Mouse (Mus musculus): ENCODE results near the gene Nabp2. TPM values are rescaled to one million over a fixed set of nuclear protein-coding genes. Genes with fewer than 3 reads are reported as not detected.

Gene Nabp2
- total RNA-seq, 1 experiment = 25.3 TPM

DNA sequence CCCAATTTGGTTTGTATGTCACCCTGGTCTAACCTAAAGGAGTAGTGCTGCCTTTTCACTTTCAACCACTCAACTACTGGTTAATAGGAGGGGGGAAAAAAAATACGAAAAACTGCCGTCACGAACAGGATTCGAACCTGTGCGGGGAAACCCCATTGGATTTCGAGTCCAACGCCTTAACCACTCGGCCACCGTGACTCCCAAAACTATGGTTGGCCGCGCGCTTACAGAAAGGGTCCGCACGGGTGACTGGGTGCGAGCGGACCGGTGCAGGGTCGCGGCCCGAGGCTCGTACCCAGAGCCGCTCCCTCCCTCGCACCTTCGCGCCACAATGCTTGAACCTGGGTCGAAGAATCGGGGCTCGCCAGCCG lies 47.0 kb upstream of the Nabp2 start:
- Histone ChIP-seq H3K36me3 (ENCODE audit: control insufficient read depth, insufficient read depth, low read length, poor library complexity, severe bottlenecking) (no peaks in the 10 kb centered on the region), H3K9me3 (ENCODE audit: control insufficient read depth, insufficient read depth, low read depth, low read length) (no peaks in the 10 kb centered on the region), H3K4me3 (ENCODE audit: insufficient read depth in 1 of 2, low read depth in 1 of 2, low read length in 2 of 2, poor library complexity in 1 of 2, severe bottlenecking in 1 of 2) (peak overlapping the region; percentile 82 to 99), H3K4me1 (ENCODE audit: control insufficient read depth in 2 of 2, insufficient read depth in 2 of 2, low read length in 2 of 2, poor library complexity in 1 of 2) (peaks cover 2 to 9% of the 10 kb centered on the region in 2 experiments; a peak in 2 of 4 replicates), H3K27ac (ENCODE audit: insufficient read depth, low read depth, low read length, poor library complexity, severe bottlenecking) (peak overlapping the region; percentile 52; the same call in 1 of the 2 replicates), H3K9ac (ENCODE audit: insufficient read depth, low read depth, low read length, poor library complexity, severe bottlenecking) (peak overlapping the region; percentile 96)
- peak; percentile 81 for DNase-seq (ENCODE audit: low read depth, low spot score)
- TF ChIP-seq ZC3H11A (IDR thresholded peaks at IDR 0.05; ENCODE audit: borderline replicate concordance, low read depth, low read length) = no peak
- TF ChIP-seq ZNF384 (IDR thresholded peaks at IDR 0.05; ENCODE audit: low read depth, low read length) = peak; percentile 83
- no peak for TF ChIP-seq CHD2 (IDR thresholded peaks at IDR 0.05; ENCODE audit: low read depth, low read length)
- TF ChIP-seq MAFK (IDR thresholded peaks at IDR 0.05; ENCODE audit: insufficient read depth, low read depth, low read length) = peak; percentile 91
- 0 out of 2 replicates have a peak, but pooled peaks have one; percentile 70 for TF ChIP-seq HCFC1 (IDR thresholded peaks at IDR 0.05; ENCODE audit: borderline replicate concordance, insufficient read depth, low read length)
- in situ Hi-C loops (cut with MboI; ENCODE audit: low sequenced_read_pairs in 2 of 2, unreplicated experiment in 2 of 2) = no loop called here

DNA sequence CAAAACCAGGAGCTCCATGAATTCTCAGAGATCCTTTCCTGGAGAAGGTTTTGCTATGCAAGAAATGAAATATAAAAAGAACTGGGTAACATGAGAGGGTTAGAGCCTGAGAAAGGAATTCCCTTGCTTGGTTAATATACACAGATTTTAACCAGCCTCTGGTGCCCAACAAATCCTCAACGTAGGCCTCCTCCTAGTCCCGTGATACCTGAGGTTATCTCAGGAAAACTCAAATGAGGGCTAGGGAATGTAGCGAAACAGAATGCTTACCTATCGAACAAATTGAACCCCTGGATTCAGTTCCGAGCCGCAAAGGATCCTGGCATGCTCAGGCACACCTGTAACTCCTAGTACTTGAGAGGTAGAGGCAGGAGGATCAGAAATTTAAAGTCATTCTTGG lies 46.4 kb upstream of the Nabp2 start:
- H3K4me3 ChIP-seq (ENCODE audit: insufficient read depth in 1 of 2, low read depth in 1 of 2, low read length in 2 of 2, poor library complexity in 1 of 2, severe bottlenecking in 1 of 2) = no peak overlapping the region
- no peak for DNase-seq (ENCODE audit: low read depth, low spot score)

DNA sequence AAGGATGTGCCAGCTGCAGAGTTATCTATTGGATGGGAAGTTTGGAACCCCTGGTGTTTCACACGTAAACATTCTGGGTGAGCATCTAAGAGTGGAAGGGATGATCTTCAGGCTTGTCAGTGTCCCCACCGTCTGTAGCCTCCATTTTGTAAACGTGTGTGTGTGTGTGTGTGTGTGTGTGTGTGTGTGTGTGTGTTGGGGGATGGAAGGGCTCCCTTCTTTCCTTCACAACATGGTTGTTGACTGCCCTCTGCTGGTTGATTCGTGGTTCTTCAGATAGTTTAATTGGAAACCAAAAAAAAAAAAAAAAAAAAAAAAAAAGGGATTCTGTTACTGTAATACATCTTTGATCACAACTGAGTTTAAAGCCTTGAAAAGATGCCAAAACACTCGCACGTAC lies 44.0 kb upstream of the Nabp2 start:
- Histone ChIP-seq H3K4me3 (ENCODE audit: insufficient read depth in 1 of 2, low read depth in 1 of 2, low read length in 2 of 2, poor library complexity in 1 of 2, severe bottlenecking in 1 of 2) (no peak overlapping the region; a peak in 1 of 4 replicates), H3K27ac (ENCODE audit: insufficient read depth, low read depth, low read length, poor library complexity, severe bottlenecking) (no peak overlapping the region), H3K9ac (ENCODE audit: insufficient read depth, low read depth, low read length, poor library complexity, severe bottlenecking) (peak overlapping the region; percentile 39; the same call in 1 of the 2 replicates), H3K4me1 (ENCODE audit: control insufficient read depth in 2 of 2, insufficient read depth in 2 of 2, low read length in 2 of 2, poor library complexity in 1 of 2) (peaks cover 0 to 9% of the 10 kb centered on the region in 2 experiments; a peak in 2 of 4 replicates), H3K36me3 (ENCODE audit: control insufficient read depth, insufficient read depth, low read length, poor library complexity, severe bottlenecking) (no peaks in the 10 kb centered on the region), H3K9me3 (ENCODE audit: control insufficient read depth, insufficient read depth, low read depth, low read length) (no peaks in the 10 kb centered on the region)
- in situ Hi-C loops (cut with MboI; ENCODE audit: low sequenced_read_pairs in 2 of 2, unreplicated experiment in 2 of 2) = no loop called here
- DNase-seq (ENCODE audit: low read depth, low spot score) = peak; percentile 73
- TF ChIP-seq HCFC1 (IDR thresholded peaks at IDR 0.05; ENCODE audit: borderline replicate concordance, insufficient read depth, low read length) (no peak), ZNF384 (IDR thresholded peaks at IDR 0.05; ENCODE audit: low read depth, low read length) (peak; percentile 99), ZC3H11A (IDR thresholded peaks at IDR 0.05; ENCODE audit: borderline replicate concordance, low read depth, low read length) (peak; percentile 64; the same call in 1 of the 2 replicates)

More for the DNA sequence above, 46.4 kb upstream of the Nabp2 start:
- Histone ChIP-seq H3K36me3 (ENCODE audit: control insufficient read depth, insufficient read depth, low read length, poor library complexity, severe bottlenecking) (no peaks in the 10 kb centered on the region), H3K9ac (ENCODE audit: insufficient read depth, low read depth, low read length, poor library complexity, severe bottlenecking) (no peak overlapping the region), H3K4me1 (ENCODE audit: control insufficient read depth in 2 of 2, insufficient read depth in 2 of 2, low read length in 2 of 2, poor library complexity in 1 of 2) (peaks cover 2 to 9% of the 10 kb centered on the region in 2 experiments; a peak in 2 of 4 replicates), H3K27ac (ENCODE audit: insufficient read depth, low read depth, low read length, poor library complexity, severe bottlenecking) (no peak overlapping the region), H3K9me3 (ENCODE audit: control insufficient read depth, insufficient read depth, low read depth, low read length) (no peaks in the 10 kb centered on the region)
- TF ChIP-seq CHD2 (IDR thresholded peaks at IDR 0.05; ENCODE audit: low read depth, low read length) (no peak), ZC3H11A (IDR thresholded peaks at IDR 0.05; ENCODE audit: borderline replicate concordance, low read depth, low read length) (no peak), ZNF384 (IDR thresholded peaks at IDR 0.05; ENCODE audit: low read depth, low read length) (no peak), MAFK (IDR thresholded peaks at IDR 0.05; ENCODE audit: insufficient read depth, low read depth, low read length) (no peak), HCFC1 (IDR thresholded peaks at IDR 0.05; ENCODE audit: borderline replicate concordance, insufficient read depth, low read length) (no peak)
- in situ Hi-C loops (cut with MboI; ENCODE audit: low sequenced_read_pairs in 2 of 2, unreplicated experiment in 2 of 2) = no loop called here

DNA sequence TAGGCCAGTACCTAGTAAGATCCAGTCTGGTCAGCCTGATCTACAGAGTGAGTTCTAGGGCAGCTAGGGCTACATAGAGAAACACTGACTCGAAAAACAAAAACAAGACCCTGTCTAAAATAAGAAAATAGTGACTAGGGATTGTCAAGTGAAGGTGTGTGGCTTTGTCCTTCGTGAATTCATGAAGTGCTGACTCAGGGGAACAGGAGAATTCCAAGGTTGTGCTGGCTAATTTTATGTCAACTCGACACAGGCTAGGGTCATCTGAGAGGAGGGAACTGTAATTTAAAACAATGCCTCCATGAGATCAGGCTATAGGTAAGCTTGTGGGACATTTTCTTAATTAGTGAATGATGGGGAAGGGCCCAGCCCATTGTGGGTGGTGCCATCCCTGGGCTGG lies 43.2 kb upstream of the Nabp2 start:
- H3K4me1 ChIP-seq (ENCODE audit: control insufficient read depth in 2 of 2, insufficient read depth in 2 of 2, low read length in 2 of 2, poor library complexity in 1 of 2) = peaks cover 0 to 7% of the 10 kb centered on the region in 2 experiments; a peak in 1 of 4 replicates
- H3K4me3 ChIP-seq (ENCODE audit: insufficient read depth in 1 of 2, low read depth in 1 of 2, low read length in 2 of 2, poor library complexity in 1 of 2, severe bottlenecking in 1 of 2) = no peak overlapping the region
- H3K9ac ChIP-seq (ENCODE audit: insufficient read depth, low read depth, low read length, poor library complexity, severe bottlenecking) = no peak overlapping the region
- in situ Hi-C loops (cut with MboI; ENCODE audit: low sequenced_read_pairs in 2 of 2, unreplicated experiment in 2 of 2) = no loop called here
- no peak for TF ChIP-seq ZNF384 (IDR thresholded peaks at IDR 0.05; ENCODE audit: low read depth, low read length)
- no peak for TF ChIP-seq HCFC1 (IDR thresholded peaks at IDR 0.05; ENCODE audit: borderline replicate concordance, insufficient read depth, low read length)
- TF ChIP-seq MAFK (IDR thresholded peaks at IDR 0.05; ENCODE audit: insufficient read depth, low read depth, low read length) = peak; percentile 82
- H3K9me3 ChIP-seq (ENCODE audit: control insufficient read depth, insufficient read depth, low read depth, low read length) = no peaks in the 10 kb centered on the region
- DNase-seq (ENCODE audit: low read depth, low spot score) = no peak
- H3K36me3 ChIP-seq (ENCODE audit: control insufficient read depth, insufficient read depth, low read length, poor library complexity, severe bottlenecking) = no peaks in the 10 kb centered on the region
- H3K27ac ChIP-seq (ENCODE audit: insufficient read depth, low read depth, low read length, poor library complexity, severe bottlenecking) = no peak overlapping the region

DNA sequence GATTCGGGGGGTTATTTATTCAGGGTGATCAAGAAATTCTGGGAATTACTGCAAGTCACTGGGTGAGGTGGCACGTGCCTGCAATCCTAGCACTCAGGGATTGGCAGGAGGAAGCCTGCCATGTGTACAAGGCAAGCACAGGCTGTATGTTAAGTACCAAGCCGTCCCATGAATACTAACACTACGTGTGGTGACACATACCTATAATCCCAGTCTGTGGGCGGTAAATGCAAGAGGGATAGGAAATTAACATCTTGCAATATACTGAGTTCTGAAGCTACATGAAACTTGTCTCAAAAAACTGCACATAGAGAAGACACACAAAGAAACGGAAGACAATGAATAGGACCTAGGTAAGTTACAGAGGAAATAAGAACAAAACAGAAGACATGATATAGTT lies 39.7 kb upstream of the Nabp2 start:
- in situ Hi-C loops (cut with MboI; ENCODE audit: low sequenced_read_pairs in 2 of 2, unreplicated experiment in 2 of 2) = no loop called here
- TF ChIP-seq ZC3H11A (IDR thresholded peaks at IDR 0.05; ENCODE audit: borderline replicate concordance, low read depth, low read length) (no peak), ZNF384 (IDR thresholded peaks at IDR 0.05; ENCODE audit: low read depth, low read length) (no peak), CHD2 (IDR thresholded peaks at IDR 0.05; ENCODE audit: low read depth, low read length) (no peak), MAFK (IDR thresholded peaks at IDR 0.05; ENCODE audit: insufficient read depth, low read depth, low read length) (no peak), HCFC1 (IDR thresholded peaks at IDR 0.05; ENCODE audit: borderline replicate concordance, insufficient read depth, low read length) (no peak)

More for the DNA sequence above, 39.7 kb upstream of the Nabp2 start:
- H3K4me1 ChIP-seq (ENCODE audit: control insufficient read depth in 2 of 2, insufficient read depth in 2 of 2, low read length in 2 of 2, poor library complexity in 1 of 2) = peaks cover 0 to 7% of the 10 kb centered on the region in 2 experiments; a peak in 1 of 4 replicates
- no peak overlapping the region for H3K4me3 ChIP-seq (ENCODE audit: insufficient read depth in 1 of 2, low read depth in 1 of 2, low read length in 2 of 2, poor library complexity in 1 of 2, severe bottlenecking in 1 of 2)
- no peak for DNase-seq (ENCODE audit: low read depth, low spot score)
- H3K9ac ChIP-seq (ENCODE audit: insufficient read depth, low read depth, low read length, poor library complexity, severe bottlenecking) = no peak overlapping the region
- H3K36me3 ChIP-seq (ENCODE audit: control insufficient read depth, insufficient read depth, low read length, poor library complexity, severe bottlenecking) = no peaks in the 10 kb centered on the region
- no peak overlapping the region for H3K27ac ChIP-seq (ENCODE audit: insufficient read depth, low read depth, low read length, poor library complexity, severe bottlenecking)
- no peaks in the 10 kb centered on the region for H3K9me3 ChIP-seq (ENCODE audit: control insufficient read depth, insufficient read depth, low read depth, low read length)
